Mouse (Mus musculus) left cerebral cortex, postnatal 36 days (tissue): ENCODE results near the gene Batf. TPM values are rescaled to one million over a fixed set of nuclear protein-coding genes. Genes with fewer than 3 reads are reported as not detected.

ENCODE experiments used
- microRNA-seq: library from miRNA; unstranded; fragments of <30 nt; microRNA quantifications from one replicate; pipeline ENCODE4 v1.2.0, GENCODE M21; 2022
- total RNA-seq, 2 experiments: library from RNA; stranded (reverse); gene quantifications; 2 replicates each; pipeline ENCODE4 v1.2.3; 2021

The Batf gene
- total RNA-seq, 2 experiments from 2014 or later = 0.44 to 1.2 TPM

Small RNAs within 50 kb of the gene (microRNA-seq; reads per million reads assigned to microRNA genes)
- gene Gm47285 = not detected

Other genes with a start within 250 kb of the Batf start
- 10 to 100 TPM; 21.9 to 74.3 TPM for gene Fos, start 212.8 kb upstream of the Batf start, total RNA-seq
- 10 to 100 TPM; 73.7 to 82.5 TPM for gene Jdp2, start 87.6 kb upstream of the Batf start, total RNA-seq
- gene Flvcr2, start 59.9 kb downstream of the Batf start, total RNA-seq = 1 to 10 TPM; 2.2 to 2.3 TPM
- 10 to 100 TPM; 49.1 to 49.2 TPM for gene Erg28, start 137.9 kb downstream of the Batf start, total RNA-seq
- gene Ttll5, start 138.0 kb downstream of the Batf start, total RNA-seq = 10 to 100 TPM; 39.5 to 49.1 TPM